Mouse (Mus musculus) left cerebral cortex, postnatal 14 days (tissue): ENCODE data around the gene Prkd2. TPM values are rescaled to one million over a fixed set of nuclear protein-coding genes. Genes with fewer than 3 reads are reported as not detected.

Source experiments
- DNase-seq, 2 experiments: peaks; one replicate each; pipeline ENCODE4 v3.0.0; 2021 to 2022; ENCODE audit warnings: low spot score in 2 of 2, mixed read lengths in 1 of 2
- intact Hi-C: fragments of 180-260 bp; cut with DNase I; formaldehyde crosslinking; loops from one replicate; pipeline ENCODE4 v1.15.1; 2025
- total RNA-seq, 2 experiments: library from RNA; stranded (reverse); gene quantifications; 2 replicates each; pipeline ENCODE4 v1.2.3; 2021

Prkd2 gene
- total RNA-seq, 2 experiments from 2014 or later: 9.0 to 9.3 TPM

DNA sequence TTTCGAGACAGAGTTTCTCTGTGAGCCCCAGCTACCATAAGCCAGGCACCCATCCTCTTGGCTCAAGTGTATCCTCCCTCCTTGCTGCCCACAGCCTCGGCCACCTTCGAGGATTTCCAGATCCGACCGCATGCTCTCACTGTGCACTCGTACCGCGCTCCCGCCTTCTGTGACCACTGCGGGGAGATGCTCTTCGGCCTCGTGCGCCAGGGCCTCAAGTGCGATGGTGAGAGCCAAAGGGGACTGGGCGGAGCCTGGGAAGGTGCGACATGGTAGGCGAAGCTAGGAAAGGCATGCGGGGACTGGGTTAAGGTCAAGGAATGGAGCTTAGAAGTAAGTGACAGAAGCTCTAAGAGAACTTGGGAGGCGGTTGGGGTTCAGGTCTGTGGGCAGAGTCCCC is 4.8 kb downstream of the Prkd2 start:
- no peak for DNase-seq
- intact Hi-C loops: loop anchor here (5.0 kb wide), 1 partner anchor 35 kb away; no protein-coding TSS in a partner anchor

DNA sequence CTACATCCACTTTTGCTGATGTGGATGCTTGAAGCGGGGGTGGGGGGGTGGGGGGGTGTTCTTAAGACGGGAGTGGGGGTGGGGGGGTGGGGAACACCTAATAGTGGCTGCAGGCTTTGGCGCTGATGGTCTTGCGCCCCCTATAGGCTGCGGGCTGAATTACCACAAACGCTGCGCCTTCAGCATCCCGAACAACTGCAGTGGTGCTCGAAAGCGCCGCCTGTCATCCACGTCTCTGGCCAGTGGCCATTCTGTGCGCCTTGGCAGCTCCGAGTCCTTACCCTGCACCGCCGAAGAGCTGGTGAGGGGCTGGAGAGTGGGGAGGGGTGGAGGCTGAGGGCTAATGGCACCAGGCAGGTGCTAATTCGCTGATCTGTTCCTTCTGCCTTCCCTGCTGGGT is 5.9 kb downstream of the Prkd2 start:
- peak; percentile 79 to 82 for DNase-seq
- intact Hi-C loops: loop anchor here (5.0 kb wide), 1 partner anchor 36 kb away; no protein-coding TSS in a partner anchor

DNA sequence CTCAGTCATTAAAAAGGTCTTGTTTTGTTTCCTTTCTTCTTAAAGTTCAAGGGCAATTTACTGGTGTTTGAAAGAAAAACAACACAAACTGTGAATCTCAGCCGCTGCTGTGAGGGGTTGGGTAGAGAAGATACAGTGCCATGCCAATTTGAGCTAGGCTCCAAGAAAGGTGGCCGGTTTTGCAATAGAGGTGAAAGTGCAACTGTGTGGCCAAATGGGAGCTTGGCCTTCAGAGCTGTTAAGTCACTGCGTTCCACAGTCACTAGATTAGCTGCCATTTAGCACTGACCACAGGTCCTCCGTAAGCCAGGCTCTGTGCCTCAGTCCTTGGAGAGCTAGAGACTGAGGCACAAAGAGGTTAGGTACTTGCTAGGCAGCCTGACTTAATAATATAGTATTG is 8.9 kb downstream of the Prkd2 start:
- no peak for DNase-seq
- intact Hi-C loops: no loop called here

DNA sequence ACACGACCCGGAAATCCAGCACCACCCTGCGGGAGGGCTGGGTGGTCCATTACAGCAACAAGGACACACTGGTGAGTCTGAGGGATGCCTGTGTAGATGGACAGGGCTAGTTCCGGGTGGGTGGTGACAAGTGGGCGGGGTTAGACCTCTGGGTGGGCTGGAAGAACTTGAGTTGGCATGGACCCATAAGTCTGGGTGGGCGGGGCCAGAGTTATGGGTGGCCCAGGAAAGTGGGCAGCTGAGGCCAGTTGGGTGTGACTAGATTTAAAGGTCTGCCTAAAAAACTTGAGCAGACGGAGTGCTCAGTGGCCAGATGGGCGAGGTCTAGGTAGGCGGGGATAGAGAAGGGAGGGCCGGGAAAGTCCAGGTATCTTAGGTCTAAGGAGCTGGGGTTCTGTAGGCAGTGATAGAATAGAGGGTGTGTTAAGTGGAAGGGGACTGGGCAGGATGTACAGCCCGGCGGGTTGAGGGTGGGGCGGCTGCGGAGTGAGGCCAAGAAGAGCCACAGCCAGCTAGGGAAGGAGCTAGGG is 10.7 kb downstream of the Prkd2 start:
- intact Hi-C loops: no loop called here

DNA sequence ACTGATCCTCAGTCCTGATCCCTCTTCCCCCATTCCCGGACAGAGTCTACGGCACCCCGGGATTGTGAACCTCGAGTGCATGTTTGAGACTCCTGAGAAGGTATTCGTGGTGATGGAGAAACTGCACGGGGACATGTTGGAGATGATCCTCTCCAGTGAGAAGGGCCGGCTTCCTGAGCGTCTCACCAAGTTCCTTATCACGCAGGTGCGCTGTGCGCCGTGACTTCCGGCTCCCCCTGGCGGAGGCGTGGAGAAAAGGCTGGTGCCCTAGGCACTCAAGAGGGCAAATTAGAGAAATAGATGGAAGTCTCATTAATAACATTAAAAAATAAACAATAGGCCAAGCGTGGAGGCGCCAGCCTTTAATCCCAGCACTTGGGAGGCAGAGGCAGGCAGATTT is 15.6 kb downstream of the Prkd2 start:
- no peak for DNase-seq
- intact Hi-C loops: no loop called here

More for the DNA sequence above, 10.7 kb downstream of the Prkd2 start:
- DNase-seq: no peak

DNA sequence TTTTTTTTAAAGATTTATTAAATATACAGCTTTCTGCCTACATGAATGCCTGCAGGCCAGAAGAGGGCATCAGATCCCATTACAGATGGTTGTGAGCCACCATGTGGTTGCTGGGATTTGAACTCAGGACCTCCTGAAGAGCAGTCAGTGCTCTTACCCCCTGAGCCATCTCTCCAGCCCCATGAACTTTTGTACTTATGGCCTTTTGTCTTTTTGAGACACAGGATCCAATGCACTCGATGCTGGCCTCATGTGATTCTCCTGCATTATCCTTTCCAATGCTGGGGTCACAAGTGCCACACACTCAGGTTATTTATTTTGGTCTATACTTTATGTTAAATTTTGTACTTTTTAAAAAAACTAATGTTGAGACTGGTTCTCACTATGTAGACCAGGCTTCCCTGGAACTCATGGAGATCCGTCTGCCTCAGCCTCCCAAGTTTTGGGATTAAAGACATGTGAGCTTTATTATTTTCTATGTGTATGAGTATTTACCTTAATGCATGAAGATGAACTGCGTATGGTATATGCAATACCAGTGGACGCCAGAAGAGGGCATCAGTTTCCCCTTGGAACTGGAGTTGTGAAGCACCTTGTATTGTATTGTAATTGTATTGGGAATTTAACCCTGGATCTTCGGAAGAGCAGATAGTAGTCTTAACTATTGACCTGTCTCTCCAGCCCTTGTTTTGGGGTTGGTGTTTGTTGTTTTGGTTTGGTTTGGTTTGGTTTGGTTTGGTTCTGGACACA is 17.4 kb downstream of the Prkd2 start:
- peak in 1 of 2 experiments; percentile 73 for DNase-seq
- intact Hi-C loops: no loop called here

DNA sequence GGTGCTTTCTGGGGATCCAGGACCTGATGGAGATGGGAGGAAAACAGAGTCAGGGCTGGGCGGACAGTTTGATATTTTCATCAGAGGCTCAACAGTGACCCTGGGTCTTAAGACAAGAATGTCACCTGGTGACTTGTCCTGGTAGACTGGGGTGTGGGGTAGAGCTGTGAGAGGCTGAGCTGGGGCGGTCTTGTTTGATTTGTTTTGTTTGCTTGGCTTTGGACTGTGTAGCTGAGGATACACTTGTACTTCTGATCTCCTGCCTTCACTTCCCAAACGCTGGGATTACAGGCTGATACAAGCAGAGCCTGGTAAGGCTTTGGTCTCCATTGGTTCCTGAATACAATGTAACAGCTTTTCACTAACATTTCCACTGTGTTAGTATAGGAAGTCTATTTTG is 24.8 kb downstream of the Prkd2 start:
- intact Hi-C loops: no loop called here
- no peak for DNase-seq

DNA sequence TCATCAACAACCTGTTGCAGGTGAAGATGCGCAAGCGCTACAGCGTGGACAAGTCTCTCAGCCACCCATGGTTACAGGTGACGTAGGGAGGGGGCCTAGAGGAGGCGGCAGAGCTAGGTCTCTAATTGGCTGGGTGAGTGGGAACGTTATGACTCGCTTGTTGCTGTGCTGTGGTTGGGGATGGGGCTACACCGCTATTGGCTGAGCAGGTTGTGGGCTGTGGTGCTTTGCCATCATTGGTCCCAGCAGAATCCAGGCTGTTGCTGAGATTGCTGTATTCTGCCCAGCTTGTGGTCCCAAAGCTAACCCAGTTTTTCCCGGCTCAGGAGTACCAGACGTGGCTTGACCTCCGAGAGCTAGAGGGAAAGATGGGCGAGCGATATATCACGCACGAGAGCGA is 26.8 kb downstream of the Prkd2 start:
- peak; percentile 92 to 98 for DNase-seq
- intact Hi-C loops: no loop called here

DNA sequence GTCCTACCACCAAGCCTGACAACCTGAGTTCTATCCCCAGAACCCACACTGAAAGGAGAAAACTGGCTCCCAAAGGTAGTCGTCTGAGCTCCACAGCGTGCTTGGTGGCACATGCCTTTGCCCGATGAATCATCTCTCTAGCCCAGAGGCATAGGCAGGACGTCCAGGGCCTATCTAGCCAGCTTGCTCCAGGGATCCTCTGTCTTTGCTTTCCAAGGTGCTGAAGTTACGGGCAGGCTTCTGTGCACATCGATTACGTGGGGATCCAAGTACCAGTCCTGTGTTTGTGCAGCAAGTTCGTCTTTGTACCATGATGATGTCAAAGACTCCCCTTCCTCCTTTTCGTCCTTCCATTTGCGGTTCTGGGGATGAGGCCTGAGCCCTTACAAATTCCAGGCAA is 28.9 kb downstream of the Prkd2 start:
- intact Hi-C loops: no loop called here
- DNase-seq: no peak

DNA sequence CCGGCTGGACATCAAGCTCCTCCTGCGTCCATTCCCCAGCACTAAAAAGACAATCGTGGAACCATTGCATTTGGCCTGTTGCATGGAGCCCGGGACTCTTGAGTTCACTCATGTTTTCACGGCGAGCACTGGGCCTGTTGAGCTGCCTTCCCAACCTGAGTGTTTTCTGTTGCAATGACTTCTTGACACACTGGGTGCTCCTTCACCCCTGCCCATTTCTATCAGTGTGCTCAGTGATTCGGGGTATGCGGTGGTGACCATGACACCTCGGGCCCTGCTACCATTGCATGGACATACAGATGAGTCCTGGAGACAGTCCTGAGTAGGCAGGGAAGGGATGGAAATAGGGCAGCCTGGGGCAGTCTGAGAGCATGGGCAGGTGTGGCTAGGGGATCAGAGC is 29.8 kb downstream of the Prkd2 start:
- no peak for DNase-seq
- intact Hi-C loops: no loop called here

DNA sequence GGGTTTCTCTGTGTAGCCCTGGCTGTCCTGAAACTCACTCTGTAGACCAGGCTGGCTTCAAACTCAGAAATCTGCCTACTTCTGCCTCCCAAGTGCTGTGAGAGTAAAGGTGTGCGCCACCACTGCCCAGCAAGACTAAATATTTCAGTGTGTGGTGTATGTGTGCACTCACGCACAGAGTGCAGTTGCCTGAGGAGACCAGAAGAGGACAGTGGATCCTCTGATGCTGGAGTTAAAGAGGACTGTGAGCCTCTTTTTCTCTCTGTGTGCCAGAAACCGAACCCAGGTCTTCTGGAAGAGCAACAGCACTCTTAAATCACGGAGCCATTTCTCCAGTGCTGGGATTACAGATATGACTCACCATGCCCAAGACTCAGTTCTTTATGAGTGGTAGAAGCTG is 30.7 kb downstream of the Prkd2 start:
- DNase-seq: no peak
- intact Hi-C loops: no loop called here

DNA sequence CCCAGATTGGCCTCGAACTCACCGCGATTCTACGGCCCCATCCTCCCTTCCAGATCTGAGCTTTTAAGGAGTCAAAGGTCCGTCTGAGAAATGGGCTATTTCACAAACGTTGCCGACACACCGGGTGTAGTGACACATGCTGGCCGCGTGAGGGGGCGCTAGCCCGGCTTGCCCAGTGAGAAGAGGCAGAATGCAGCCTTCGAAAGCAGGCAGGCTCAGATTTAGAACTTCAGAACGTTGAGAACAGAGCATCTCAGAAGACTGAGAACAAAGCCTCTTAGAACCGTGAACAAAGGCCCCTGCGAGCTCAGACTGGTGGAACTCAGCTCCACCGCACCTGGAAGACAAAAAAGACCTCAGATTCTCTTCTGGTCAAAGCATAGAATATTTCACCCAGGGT is 31.5 kb downstream of the Prkd2 start:
- intact Hi-C loops: loop anchor here (2.0 kb wide), 1 partner anchor 17 kb away; the partner anchor contains the start of gene Gng8
- peak; percentile 78 to 85 for DNase-seq

DNA sequence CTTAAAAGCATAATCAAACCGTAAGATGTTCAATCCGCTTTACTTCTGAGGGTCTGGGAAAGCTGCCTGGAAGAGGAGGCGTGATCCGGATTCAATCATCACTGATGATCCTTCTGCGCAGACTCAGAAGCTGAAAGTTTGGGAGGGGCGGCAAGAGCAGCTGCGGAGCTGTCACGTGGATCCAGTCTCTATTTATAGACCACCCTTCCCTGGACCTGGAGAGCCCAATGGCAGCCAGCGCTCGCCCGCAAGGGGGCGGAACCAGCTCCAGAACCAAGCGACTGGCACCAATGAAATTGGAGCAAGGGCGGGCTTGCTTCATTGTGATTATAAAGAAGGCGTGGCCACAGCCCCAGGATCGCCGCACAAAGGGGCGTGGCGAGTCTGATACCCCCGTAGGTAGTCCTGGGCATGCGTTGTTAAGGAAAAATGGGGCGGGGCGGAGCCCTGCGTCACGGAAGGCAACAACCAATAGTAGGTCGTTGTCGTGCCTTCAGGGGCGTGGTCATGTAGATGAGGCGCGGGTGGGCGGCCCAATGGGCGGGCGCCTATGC is 32.1 kb downstream of the Prkd2 start:
- intact Hi-C loops: loop anchor here (2.0 kb wide), 1 partner anchor 16 kb away; the partner anchor contains the start of gene Gng8
- DNase-seq: peak; percentile 100

DNA sequence AGATGAGACGGTGACA is 32.4 kb downstream of the Prkd2 start, which contains the start of gene Dact3:
Gene Dact3 (plus strand): TSS at position 8 of the 16 bp plus-strand sequence.
- intact Hi-C loops: loop anchor here (2.0 kb wide), 1 partner anchor 16 kb away; the partner anchor contains the start of gene Gng8
- no peak for DNase-seq

DNA sequence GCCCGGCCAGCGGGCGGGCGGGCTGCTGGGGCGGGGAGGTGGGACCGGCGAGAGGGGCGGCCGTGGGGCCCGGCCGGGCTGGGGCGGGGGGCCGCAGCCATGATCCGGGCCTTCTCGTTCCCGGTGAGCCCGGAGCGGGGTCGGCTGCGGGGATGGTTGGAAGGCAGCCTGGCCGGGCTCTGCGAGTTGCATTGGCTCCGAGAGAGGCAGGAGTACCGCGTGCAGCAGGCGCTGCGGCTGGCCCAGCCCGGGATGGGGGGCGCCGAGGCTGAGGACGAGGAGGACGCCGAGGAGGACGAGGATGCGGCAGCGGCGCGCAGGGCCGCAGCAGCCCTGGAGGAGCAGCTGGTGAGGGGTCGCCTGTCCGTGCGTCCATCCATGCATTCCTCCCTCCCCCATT is 32.6 kb downstream of the Prkd2 start:
- no peak for DNase-seq
- intact Hi-C loops: loop anchor here (2.0 kb wide), 1 partner anchor 15 kb away; the partner anchor contains the start of gene Gng8

DNA sequence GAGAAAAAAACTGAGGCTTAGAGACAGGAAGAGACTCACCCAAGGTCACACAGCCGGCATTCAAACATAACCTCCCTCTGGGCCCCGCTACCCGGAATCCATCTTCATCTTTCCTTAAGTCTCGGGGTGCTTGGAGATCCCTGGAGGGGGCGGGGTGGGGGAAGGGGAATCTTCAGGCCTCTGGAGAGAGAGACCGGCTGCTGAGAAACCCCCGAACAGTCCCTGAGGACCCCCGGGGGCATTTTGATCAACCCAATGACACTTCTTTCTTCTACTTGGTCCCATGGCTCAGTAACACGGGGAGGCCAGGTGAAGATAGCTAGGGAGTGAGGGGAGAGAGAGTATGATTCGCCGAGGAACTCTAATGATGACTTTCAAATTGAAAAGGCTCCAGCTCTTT is 33.3 kb downstream of the Prkd2 start:
- intact Hi-C loops: loop anchor here (2.0 kb wide), 1 partner anchor 47 kb away; no protein-coding TSS in a partner anchor
- no peak for DNase-seq

DNA sequence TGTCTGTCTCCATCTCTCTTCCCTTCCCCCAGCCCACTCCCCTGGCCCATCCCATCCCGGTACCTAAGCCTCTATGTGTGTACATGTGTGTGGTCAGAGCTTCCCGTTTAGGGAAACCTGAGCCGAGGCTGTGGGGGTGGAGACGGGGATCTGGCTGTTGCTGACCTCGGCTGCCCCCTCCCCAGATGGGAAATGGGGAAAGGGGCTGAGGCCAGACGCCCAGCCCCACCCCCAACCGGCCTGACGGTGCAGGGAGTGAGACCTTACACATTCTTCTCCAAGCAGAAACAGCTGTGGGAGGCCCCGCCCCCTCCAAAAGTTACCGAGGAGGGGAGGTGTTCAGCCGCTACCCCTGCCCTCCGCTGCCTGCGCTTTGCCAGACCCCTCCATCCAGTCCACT is 33.9 kb downstream of the Prkd2 start:
- DNase-seq: no peak
- intact Hi-C loops: loop anchor here (2.0 kb wide), 1 partner anchor 46 kb away; no protein-coding TSS in a partner anchor

DNA sequence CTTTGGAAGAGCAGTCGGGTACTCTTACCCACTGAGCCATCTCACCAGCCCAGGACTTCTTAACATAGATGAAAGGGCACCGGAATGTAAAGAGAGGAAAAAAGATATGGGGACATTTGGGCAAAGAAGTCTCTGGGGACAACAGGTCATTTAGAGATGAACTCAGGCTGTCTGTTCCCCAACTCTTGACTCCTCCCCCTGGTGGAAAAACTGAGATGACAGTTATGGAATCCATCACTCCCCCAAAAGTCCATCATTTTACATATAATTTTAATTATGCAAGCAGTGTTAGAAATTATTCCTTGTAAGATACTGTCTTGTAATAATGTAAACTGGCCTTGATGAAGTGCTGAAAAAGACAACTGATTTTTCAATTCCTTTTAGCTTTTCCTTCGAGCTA is 35.0 kb downstream of the Prkd2 start:
- intact Hi-C loops: loop anchor here (2.0 kb wide), 1 partner anchor 45 kb away; no protein-coding TSS in a partner anchor

DNA sequence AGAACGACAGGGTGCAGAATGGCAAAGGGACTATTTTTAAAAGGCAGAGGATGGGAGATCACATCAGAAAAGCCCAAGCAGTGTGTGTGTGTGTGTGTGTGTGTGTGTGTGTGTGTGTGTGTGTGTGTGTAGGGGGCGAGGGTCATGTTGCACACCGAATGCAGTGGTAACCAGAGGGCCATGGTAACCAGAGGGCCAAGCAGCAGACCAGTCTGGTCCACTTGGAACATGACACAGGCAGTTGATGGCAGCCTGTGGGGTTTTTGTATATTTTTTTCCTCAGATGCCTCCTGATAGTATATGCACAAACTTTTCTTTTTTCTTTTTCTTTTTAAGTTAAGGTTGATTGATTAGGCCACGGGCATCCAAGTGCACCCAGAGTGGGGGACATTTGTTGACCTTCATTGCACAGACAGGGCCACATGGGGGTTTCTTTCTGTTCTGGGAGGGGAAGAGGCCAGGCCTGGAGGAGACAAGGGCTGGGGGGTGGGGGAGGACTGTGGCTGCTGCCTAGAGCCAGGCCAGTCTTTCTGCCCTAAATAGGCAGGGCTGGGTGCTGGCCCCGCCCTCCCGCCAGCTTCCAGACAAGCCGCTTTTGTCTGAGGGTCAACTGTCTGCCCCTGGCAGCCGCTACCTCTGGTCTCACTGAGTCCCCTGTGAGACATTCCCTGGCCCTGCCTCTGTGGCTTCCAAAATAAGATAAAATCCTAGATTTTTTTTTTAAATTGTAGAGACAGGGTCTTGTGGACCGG is 37.3 kb downstream of the Prkd2 start:
- intact Hi-C loops: no loop called here
- DNase-seq: no peak

More for the DNA sequence above, 35.0 kb downstream of the Prkd2 start:
- DNase-seq: no peak

DNA sequence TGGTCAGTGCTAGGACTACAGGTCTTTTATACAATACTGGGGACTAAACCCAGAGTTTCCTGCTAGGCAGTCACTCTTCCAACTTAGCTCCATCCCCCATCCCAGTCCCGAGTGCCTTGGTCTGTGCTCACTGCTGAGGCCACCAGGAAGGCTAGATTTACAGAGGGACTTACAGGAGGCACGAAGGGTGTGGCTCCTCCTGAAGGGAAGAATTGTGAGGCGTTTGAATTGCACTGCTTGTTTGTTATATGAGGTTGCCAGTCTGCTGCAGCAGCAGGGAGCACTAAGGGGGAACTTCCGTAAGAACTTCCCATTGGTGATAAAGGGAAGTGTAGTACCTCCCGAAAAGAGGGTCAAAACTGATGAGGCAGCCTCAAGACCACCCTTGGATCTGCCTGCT is 37.9 kb downstream of the Prkd2 start:
- no peak for DNase-seq
- intact Hi-C loops: no loop called here
